Mouse (Mus musculus): Measurements from ENCODE around the gene Arfip1. TPM values are rescaled to one million over a fixed set of nuclear protein-coding genes. Genes with fewer than 3 reads are reported as not detected.
A peak's percentile ranks its signal among the peaks of the same experiment; 100 is the strongest.

Arfip1 gene
- polyA plus RNA-seq, 1 experiment from 2014 or later: 60.9 TPM

DNA sequence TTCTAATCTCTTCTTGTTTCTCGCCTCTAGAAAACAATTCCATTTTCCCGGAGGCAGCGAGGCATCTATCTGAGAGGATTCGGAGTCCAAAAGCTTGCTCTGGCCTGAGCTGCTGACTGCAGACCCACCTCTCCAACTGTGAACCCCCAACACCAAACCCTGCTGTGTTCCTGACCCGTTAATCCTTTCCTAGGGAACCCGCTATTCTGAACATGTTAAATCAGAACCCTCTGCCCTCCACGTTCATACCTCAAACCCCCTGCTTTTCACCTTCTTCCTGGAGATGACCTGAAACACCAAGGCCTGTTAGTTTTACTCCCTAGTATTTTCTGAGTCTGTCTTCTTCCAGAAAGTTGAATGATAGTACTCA lies 33.4 kb upstream of the Arfip1 start:
- no peak for TF ChIP-seq EP300 (optimal IDR thresholded peaks at IDR 0.05)
- TF ChIP-seq CTCF (IDR thresholded peaks at IDR 0.05; ENCODE audit: low read depth): no peak
- Histone ChIP-seq H3K4me3 (ENCODE audit: low read depth, low read length) (no peak overlapping the region), H3K27me3 (ENCODE audit: control insufficient read depth, insufficient read depth, low read length) (no peaks in the 10 kb centered on the region), H3K36me3 (ENCODE audit: control insufficient read depth, insufficient read depth, low read length) (no peaks in the 10 kb centered on the region), H3K9me3 (ENCODE audit: control insufficient read depth, low read length) (no peaks in the 10 kb centered on the region), H3K9ac (ENCODE audit: low read length) (no peak overlapping the region), H3K27ac (replicated peaks) (no peak overlapping the region), H3K4me1 (replicated peaks; ENCODE audit: control insufficient read depth, insufficient read depth) (no peaks in the 10 kb centered on the region), H3K4me2 (replicated peaks; ENCODE audit: low read depth) (no peak overlapping the region)
- 43% methylated on average over 7 of the region's 7 CpGs for WGBS
- no peak for ATAC-seq (ENCODE audit: low FRiP score, low TSS enrichment)
- DNase-seq (ENCODE audit: low spot score): no peak

DNA sequence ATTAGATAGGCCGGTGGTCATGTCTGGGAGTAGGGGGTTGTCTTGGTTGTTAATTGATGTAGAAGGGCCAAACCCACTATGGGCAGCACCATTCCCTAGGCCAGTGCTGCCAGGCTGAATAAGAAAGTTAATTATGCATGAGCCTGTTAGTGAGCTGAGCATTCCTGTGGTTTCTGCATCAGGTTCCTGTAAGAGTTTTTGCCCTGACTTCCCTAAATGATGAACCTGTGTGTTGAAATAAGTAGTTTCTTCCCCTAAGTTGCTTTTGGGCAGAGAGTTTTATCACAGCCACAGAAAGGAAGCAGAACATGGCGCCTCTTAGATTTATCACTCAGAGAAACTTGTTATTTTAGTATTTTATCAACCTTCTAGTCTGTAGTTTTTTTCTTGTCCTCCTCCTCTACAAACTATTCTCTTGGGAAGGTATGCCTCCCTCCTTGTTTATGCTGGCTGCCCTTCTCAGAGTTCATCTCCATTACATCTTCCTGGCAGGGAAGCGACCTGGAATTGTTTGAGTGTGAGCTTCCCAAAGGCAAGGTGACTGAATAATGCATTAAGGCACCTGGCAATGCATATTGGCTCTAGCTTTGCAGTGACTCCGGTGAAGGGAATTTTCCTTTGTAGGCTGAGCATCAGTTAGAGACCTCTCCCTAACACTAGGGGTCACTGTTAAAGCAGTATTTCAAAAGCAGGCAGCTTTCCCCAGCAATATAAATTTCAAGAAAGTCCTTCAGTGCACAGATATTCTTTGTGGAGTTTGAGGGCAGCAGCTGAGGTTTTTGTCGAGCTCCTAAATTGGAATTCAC lies 32.8 kb upstream of the Arfip1 start:
- TF ChIP-seq CTCF (IDR thresholded peaks at IDR 0.05; ENCODE audit: low read depth) (peak; percentile 86), EP300 (optimal IDR thresholded peaks at IDR 0.05) (no peak)
- 29% methylated on average over 5 of the region's 5 CpGs for WGBS
- Histone ChIP-seq H3K27ac (replicated peaks) (no peak overlapping the region), H3K9me3 (ENCODE audit: control insufficient read depth, low read length) (no peaks in the 10 kb centered on the region), H3K27me3 (ENCODE audit: control insufficient read depth, insufficient read depth, low read length) (no peaks in the 10 kb centered on the region), H3K4me1 (replicated peaks; ENCODE audit: control insufficient read depth, insufficient read depth) (no peaks in the 10 kb centered on the region), H3K4me2 (replicated peaks; ENCODE audit: low read depth) (no peak overlapping the region), H3K4me3 (ENCODE audit: low read depth, low read length) (no peak overlapping the region), H3K36me3 (ENCODE audit: control insufficient read depth, insufficient read depth, low read length) (no peaks in the 10 kb centered on the region), H3K9ac (ENCODE audit: low read length) (no peak overlapping the region)
- DNase-seq (ENCODE audit: low spot score) (no peak), ATAC-seq (ENCODE audit: low FRiP score, low TSS enrichment) (no peak)

DNA sequence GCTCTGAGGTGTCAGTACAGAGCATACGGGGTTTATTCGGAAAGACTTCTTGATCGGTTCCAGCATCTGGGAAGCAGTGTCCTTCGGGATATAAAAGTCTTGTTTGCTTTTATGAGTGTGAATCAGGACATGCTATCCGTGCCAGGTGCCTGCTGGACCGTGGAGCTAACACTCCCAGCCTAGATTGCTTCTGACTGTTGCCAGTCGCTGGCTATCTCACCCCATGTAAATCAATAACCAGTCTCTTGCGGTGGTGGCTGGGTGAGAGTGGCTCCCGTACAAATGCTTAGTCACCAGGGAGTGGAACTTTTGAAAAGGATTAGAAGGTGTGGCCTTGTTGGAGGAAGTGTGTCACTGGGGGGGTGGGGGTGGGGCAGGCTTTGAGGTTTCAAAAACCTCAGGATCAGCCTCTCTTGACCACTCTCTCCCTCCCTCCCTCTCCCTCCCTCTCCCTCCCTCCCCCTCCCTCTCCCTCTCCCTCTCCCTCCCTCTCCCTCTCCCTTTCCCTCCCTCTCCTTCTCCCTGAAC lies 27.8 kb upstream of the Arfip1 start:
- H3K27ac ChIP-seq (replicated peaks): no peak overlapping the region
- no peaks in the 10 kb centered on the region for H3K27me3 ChIP-seq (ENCODE audit: control insufficient read depth, insufficient read depth, low read length)
- no peaks in the 10 kb centered on the region for H3K36me3 ChIP-seq (ENCODE audit: control insufficient read depth, insufficient read depth, low read length)
- ATAC-seq (ENCODE audit: low FRiP score, low TSS enrichment) (peak; percentile 91), DNase-seq (ENCODE audit: low spot score) (peak; percentile 41)
- no peaks in the 10 kb centered on the region for H3K4me1 ChIP-seq (replicated peaks; ENCODE audit: control insufficient read depth, insufficient read depth)
- H3K9me3 ChIP-seq (ENCODE audit: control insufficient read depth, low read length): no peaks in the 10 kb centered on the region
- WGBS: 61% methylated on average over 9 of the region's 9 CpGs
- H3K4me2 ChIP-seq (replicated peaks; ENCODE audit: low read depth): no peak overlapping the region
- no peak overlapping the region for H3K4me3 ChIP-seq (ENCODE audit: low read depth, low read length)
- no peak overlapping the region for H3K9ac ChIP-seq (ENCODE audit: low read length)
- TF ChIP-seq CTCF (IDR thresholded peaks at IDR 0.05; ENCODE audit: low read depth) (no peak), EP300 (optimal IDR thresholded peaks at IDR 0.05) (no peak)

DNA sequence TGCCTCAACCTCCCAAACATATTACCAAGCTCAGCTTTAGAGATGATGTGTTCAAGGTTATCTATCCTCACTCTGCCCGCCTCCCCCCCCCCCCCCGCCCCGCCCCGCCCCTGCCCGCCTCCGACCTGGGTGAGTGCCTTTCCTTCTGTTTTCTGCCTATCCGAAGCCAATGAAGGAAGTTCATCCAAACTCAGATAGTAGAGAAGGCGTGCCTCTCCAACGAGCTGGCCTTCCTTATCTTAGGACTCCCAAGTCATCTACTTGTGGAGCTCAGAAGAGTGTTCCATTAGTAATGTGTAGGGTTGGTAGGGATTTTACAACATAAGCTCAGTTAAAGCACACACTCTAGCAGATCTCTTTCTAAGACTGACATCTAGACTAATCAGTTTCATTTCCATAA lies 20.8 kb upstream of the Arfip1 start:
- TF ChIP-seq EP300 (optimal IDR thresholded peaks at IDR 0.05): no peak
- no peak for TF ChIP-seq CTCF (IDR thresholded peaks at IDR 0.05; ENCODE audit: low read depth)
- no peak for ATAC-seq (ENCODE audit: low FRiP score, low TSS enrichment)
- no peaks in the 10 kb centered on the region for H3K4me1 ChIP-seq (replicated peaks; ENCODE audit: control insufficient read depth, insufficient read depth)

DNA sequence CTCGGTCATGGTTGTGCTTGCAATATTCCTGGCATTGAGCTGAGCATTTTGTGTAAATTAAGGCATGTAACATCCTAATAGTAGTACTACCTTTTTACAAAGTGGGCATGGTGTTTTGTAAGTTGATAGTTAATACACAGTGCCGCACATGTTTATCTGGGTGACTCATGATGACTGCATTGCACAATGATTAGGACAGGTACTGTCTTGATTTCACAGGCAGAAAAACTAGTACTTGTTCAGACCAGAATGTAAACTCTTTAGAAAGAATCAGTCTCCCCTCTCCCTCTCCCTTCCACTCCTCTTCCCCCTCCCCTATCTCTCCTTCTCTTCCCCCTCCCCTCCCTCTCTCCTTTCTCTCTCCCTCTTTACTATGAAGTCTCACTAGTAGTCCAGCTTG lies 20.3 kb upstream of the Arfip1 start:
- Histone ChIP-seq H3K4me1 (replicated peaks; ENCODE audit: control insufficient read depth, insufficient read depth) (no peaks in the 10 kb centered on the region), H3K36me3 (ENCODE audit: control insufficient read depth, insufficient read depth, low read length) (no peaks in the 10 kb centered on the region), H3K4me2 (replicated peaks; ENCODE audit: low read depth) (no peak overlapping the region), H3K4me3 (ENCODE audit: low read depth, low read length) (no peak overlapping the region), H3K27me3 (ENCODE audit: control insufficient read depth, insufficient read depth, low read length) (no peaks in the 10 kb centered on the region), H3K9ac (ENCODE audit: low read length) (no peak overlapping the region), H3K27ac (replicated peaks) (peak overlapping the region; percentile 83), H3K9me3 (ENCODE audit: control insufficient read depth, low read length) (no peaks in the 10 kb centered on the region)
- ATAC-seq (ENCODE audit: low FRiP score, low TSS enrichment): peak; percentile 43; the same call in 1 of the 2 replicates
- WGBS: 59% methylated on average over 2 of the region's 2 CpGs
- TF ChIP-seq CTCF (IDR thresholded peaks at IDR 0.05; ENCODE audit: low read depth) (no peak), EP300 (optimal IDR thresholded peaks at IDR 0.05) (peak; percentile 16)
- DNase-seq (ENCODE audit: low spot score): no peak

More for the DNA sequence above, 20.8 kb upstream of the Arfip1 start:
- Histone ChIP-seq H3K9ac (ENCODE audit: low read length) (no peak overlapping the region), H3K36me3 (ENCODE audit: control insufficient read depth, insufficient read depth, low read length) (no peaks in the 10 kb centered on the region), H3K4me2 (replicated peaks; ENCODE audit: low read depth) (no peak overlapping the region), H3K27ac (replicated peaks) (peak overlapping the region; percentile 83), H3K9me3 (ENCODE audit: control insufficient read depth, low read length) (no peaks in the 10 kb centered on the region), H3K27me3 (ENCODE audit: control insufficient read depth, insufficient read depth, low read length) (no peaks in the 10 kb centered on the region), H3K4me3 (ENCODE audit: low read depth, low read length) (no peak overlapping the region)
- no peak for DNase-seq (ENCODE audit: low spot score)
- 44% methylated on average over 5 of the region's 9 CpGs for WGBS

DNA sequence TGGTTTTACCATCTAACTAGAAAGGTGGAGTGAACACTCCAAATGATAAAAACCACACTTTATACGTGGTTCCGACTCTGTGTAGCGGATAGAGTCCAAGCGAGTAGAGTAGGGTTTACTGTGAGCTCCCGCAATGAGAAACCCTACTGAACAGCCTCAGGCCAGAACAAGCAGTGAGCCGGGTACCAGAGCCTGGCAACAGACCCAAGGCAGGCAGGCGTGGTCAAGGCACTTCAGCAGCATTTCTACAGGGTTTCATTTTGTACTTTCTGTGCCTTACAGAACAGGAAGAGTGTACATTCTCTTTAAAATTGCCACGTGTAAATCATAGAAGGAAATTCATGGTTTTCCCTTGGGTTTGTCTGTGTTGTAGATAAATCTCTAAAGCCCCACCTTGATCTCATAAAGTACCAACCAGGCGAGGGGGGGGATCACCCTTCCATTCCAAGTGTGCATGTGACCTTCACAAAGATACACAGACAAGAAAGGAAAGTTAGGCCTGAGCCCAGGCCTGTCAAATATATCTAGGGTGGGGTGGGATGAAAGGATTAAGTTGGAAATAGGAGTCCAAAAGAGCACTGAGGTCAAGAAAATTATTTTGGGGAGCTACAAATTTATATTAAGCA lies 19.6 kb upstream of the Arfip1 start:
- Histone ChIP-seq H3K4me1 (replicated peaks; ENCODE audit: control insufficient read depth, insufficient read depth) (no peaks in the 10 kb centered on the region), H3K4me3 (ENCODE audit: low read depth, low read length) (no peak overlapping the region), H3K9me3 (ENCODE audit: control insufficient read depth, low read length) (no peaks in the 10 kb centered on the region), H3K9ac (ENCODE audit: low read length) (no peak overlapping the region), H3K27ac (replicated peaks) (peak overlapping the region; percentile 82), H3K27me3 (ENCODE audit: control insufficient read depth, insufficient read depth, low read length) (no peaks in the 10 kb centered on the region), H3K4me2 (replicated peaks; ENCODE audit: low read depth) (no peak overlapping the region), H3K36me3 (ENCODE audit: control insufficient read depth, insufficient read depth, low read length) (no peaks in the 10 kb centered on the region)
- no peak for DNase-seq (ENCODE audit: low spot score)
- WGBS: 57% methylated on average over 9 of the region's 9 CpGs
- no peak for ATAC-seq (ENCODE audit: low FRiP score, low TSS enrichment)
- TF ChIP-seq CTCF (IDR thresholded peaks at IDR 0.05; ENCODE audit: low read depth) (no peak), EP300 (optimal IDR thresholded peaks at IDR 0.05) (no peak)
